Mouse (Mus musculus) myocyte (in vitro differentiated cells): ENCODE measurements around the gene Gm18336. TPM values are rescaled to one million over a fixed set of nuclear protein-coding genes. Genes with fewer than 3 reads are reported as not detected.
"Not testable (repeated sequence)": the region's sequence is repeated elsewhere in the genome, so short reads cannot be mapped to it uniquely, and the experiment has no call there.

Experiments
- H3K27me3 ChIP-seq: one replicate; pipeline ENCODE4 v1.6.1; 2011; ENCODE audit not compliant: control insufficient read depth, insufficient read depth, insufficient read length
- H3K36me3 ChIP-seq: one replicate; pipeline ENCODE4 v1.6.1; 2011; ENCODE audit not compliant: control insufficient read depth, insufficient read depth
- H3K4me2 ChIP-seq: one replicate; pipeline ENCODE4 v1.6.1; 2011; ENCODE audit warnings: low read depth, control low read depth
- H3K4me3 ChIP-seq: one replicate; pipeline ENCODE4 v1.5.1; 2011; ENCODE audit warnings: mild to moderate bottlenecking, control low read depth, moderate library complexity
- H3K79me2 ChIP-seq: one replicate; pipeline ENCODE4 v1.6.1; 2011; ENCODE audit not compliant: control insufficient read depth, insufficient read depth
- H3ac ChIP-seq: one replicate; pipeline ENCODE4 v1.6.1; 2011; ENCODE audit not compliant: control insufficient read depth, insufficient read length
- CEBPB ChIP-seq: IDR thresholded peaks from 2 replicates; pipeline ENCODE4 v1.6.1; 2011; ENCODE audit warnings: mild to moderate bottlenecking, moderate library complexity; ENCODE audit not compliant: poor library complexity, insufficient read depth, severe bottlenecking
- E2F4 ChIP-seq: IDR thresholded peaks from one replicate; pipeline ENCODE4 v1.6.1; 2011; ENCODE audit warnings: mild to moderate bottlenecking, control low read depth, moderate library complexity; ENCODE audit not compliant: insufficient read depth
- MAX ChIP-seq: IDR thresholded peaks from one replicate; pipeline ENCODE4 v1.6.1; 2011; ENCODE audit warnings: low read depth, mild to moderate bottlenecking, control low read depth
- MYOD1 ChIP-seq, 3 experiments: IDR thresholded peaks; one replicate each; pipeline ENCODE4 v1.6.1; 2011; ENCODE audit warnings: control low read depth in 2 of 3, low read depth in 2 of 3, mild to moderate bottlenecking in 2 of 3, moderate library complexity in 1 of 3; ENCODE audit not compliant: insufficient read length in 2 of 3, control insufficient read depth in 1 of 3
- MYOG ChIP-seq, 3 experiments: IDR thresholded peaks; one replicate each; pipeline ENCODE4 v1.6.1; 2011; ENCODE audit warnings: control low read depth in 2 of 3, low read depth in 2 of 3, mild to moderate bottlenecking in 2 of 3; ENCODE audit not compliant: insufficient read length in 2 of 3, control insufficient read depth in 1 of 3, insufficient read depth in 1 of 3
- POLR2A ChIP-seq: IDR thresholded peaks from one replicate; pipeline ENCODE4 v1.6.1; 2011; ENCODE audit warnings: low read depth, mild to moderate bottlenecking, control low read depth, moderate library complexity; ENCODE audit not compliant: insufficient read length
- POLR2AphosphoS2 ChIP-seq: IDR thresholded peaks from one replicate; pipeline ENCODE4 v1.6.1; 2011; ENCODE audit warnings: low read depth, control low read depth; ENCODE audit not compliant: insufficient read length
- REST ChIP-seq: IDR thresholded peaks from one replicate; pipeline ENCODE4 v1.6.1; 2011; ENCODE audit warnings: mild to moderate bottlenecking, control low read depth, moderate library complexity; ENCODE audit not compliant: insufficient read depth, insufficient read length
- SRF ChIP-seq: IDR thresholded peaks from one replicate; pipeline ENCODE4 v1.6.1; 2011; ENCODE audit warnings: low read depth; ENCODE audit not compliant: control insufficient read depth, insufficient read length
- TCF12 ChIP-seq: IDR thresholded peaks from one replicate; pipeline ENCODE4 v1.6.1; 2011; ENCODE audit warnings: mild to moderate bottlenecking, control low read depth; ENCODE audit not compliant: poor library complexity, insufficient read depth, severe bottlenecking
- TCF3 ChIP-seq: IDR thresholded peaks from one replicate; pipeline ENCODE4 v1.6.1; 2011; ENCODE audit warnings: low read depth, control low read depth; ENCODE audit not compliant: insufficient read length
- USF1 ChIP-seq: IDR thresholded peaks from one replicate; pipeline ENCODE4 v1.6.1; 2011; ENCODE audit warnings: low read depth, mild to moderate bottlenecking, control low read depth, moderate library complexity
- polyA plus RNA-seq: library from polyadenylated mRNA; unstranded; fragments of >200 nt; fragmentation: generic; extraction: Trizol; gene quantifications from one replicate; pipeline ENCODE4 v1.2.1, GENCODE M21; 2012; ENCODE audit warnings: missing spikeins

The Gm18336 gene
- not detected for polyA plus RNA-seq

- not testable (repeated sequence) for H3K4me2 ChIP-seq, H3K27me3 ChIP-seq, H3K36me3 ChIP-seq, H3K79me2 ChIP-seq, H3K4me3 ChIP-seq, H3ac ChIP-seq
Observed at GRCm38 (mm10) chrX:73398636-73399035, at the start of gene Gm18336. Gene Gm18336 (minus strand): TSS chrX:73398736.

- no peaks in the 10 kb centered on the region for H3K79me2 ChIP-seq
- H3K4me2 ChIP-seq = peak overlapping the region; percentile 60
- TF ChIP-seq USF1 = no peak
- peak in 2 of 3 experiments; percentile 2 to 36 for TF ChIP-seq MYOG (IDR thresholded peaks at IDR 0.05; ENCODE audit: control insufficient read depth in 1 of 3, insufficient read depth in 1 of 3, insufficient read length in 2 of 3, low read depth in 2 of 3)
- TF ChIP-seq MYOD1 (IDR thresholded peaks at IDR 0.05; ENCODE audit: control insufficient read depth in 1 of 3, insufficient read length in 2 of 3, low read depth in 2 of 3) = peak in 1 of 3 experiments; percentile 2
- peaks cover 4% of the 10 kb centered on the region for H3K36me3 ChIP-seq
- no peak overlapping the region for H3K4me3 ChIP-seq
- H3ac ChIP-seq = no peak overlapping the region
- no peaks in the 10 kb centered on the region for H3K27me3 ChIP-seq
Observed at GRCm38 (mm10) chrX:73441428-73441827, 42.9 kb upstream of the Gm18336 start.

GRCm38 (mm10) chrX:73435252-73435651 lies 36.7 kb upstream of the Gm18336 start, which contains the start of gene Trex2:
Gene Trex2 (minus strand): TSS chrX:73435344.
- H3K27me3 ChIP-seq = no peaks in the 10 kb centered on the region
- no peaks in the 10 kb centered on the region for H3K79me2 ChIP-seq
- no peaks in the 10 kb centered on the region for H3K36me3 ChIP-seq
- H3K4me2 ChIP-seq = no peak within 1 kb of the TSS
- no peak within 1 kb of the TSS for H3K4me3 ChIP-seq
- H3ac ChIP-seq = no peak within 1 kb of the TSS
- no peak for TF ChIP-seq MAX
- TF ChIP-seq MYOG (IDR thresholded peaks at IDR 0.05; ENCODE audit: control insufficient read depth in 1 of 3, insufficient read depth in 1 of 3, insufficient read length in 2 of 3, low read depth in 2 of 3) = no peak
- TF ChIP-seq TCF12 = no peak
- no peak for TF ChIP-seq MYOD1 (IDR thresholded peaks at IDR 0.05; ENCODE audit: control insufficient read depth in 1 of 3, insufficient read length in 2 of 3, low read depth in 2 of 3)
- no peak for TF ChIP-seq E2F4

GRCm38 (mm10) chrX:73432850-73433249 lies 34.3 kb upstream of the Gm18336 start:
- Histone ChIP-seq H3K36me3 (no peaks in the 10 kb centered on the region), H3K27me3 (no peaks in the 10 kb centered on the region), H3K4me2 (no peak overlapping the region), H3K79me2 (no peaks in the 10 kb centered on the region), H3K4me3 (no peak overlapping the region), H3ac (no peak overlapping the region)
- TF ChIP-seq E2F4 = no peak
- no peak for TF ChIP-seq POLR2AphosphoS2
- TF ChIP-seq POLR2A = no peak
- TF ChIP-seq SRF = no peak
- no peak for TF ChIP-seq TCF3
- no peak for TF ChIP-seq CEBPB
- no peak for TF ChIP-seq TCF12
- no peak for TF ChIP-seq MAX
- no peak for TF ChIP-seq USF1
- no peak for TF ChIP-seq MYOG (IDR thresholded peaks at IDR 0.05; ENCODE audit: control insufficient read depth in 1 of 3, insufficient read depth in 1 of 3, insufficient read length in 2 of 3, low read depth in 2 of 3)
- TF ChIP-seq REST = no peak
- no peak for TF ChIP-seq MYOD1 (IDR thresholded peaks at IDR 0.05; ENCODE audit: control insufficient read depth in 1 of 3, insufficient read length in 2 of 3, low read depth in 2 of 3)

GRCm38 (mm10) chrX:73430036-73430435 lies 31.5 kb upstream of the Gm18336 start:
- Histone ChIP-seq H3K27me3 (no peaks in the 10 kb centered on the region), H3K79me2 (no peaks in the 10 kb centered on the region), H3ac (no peak overlapping the region), H3K4me3 (no peak overlapping the region), H3K4me2 (no peak overlapping the region), H3K36me3 (no peaks in the 10 kb centered on the region)
- TF ChIP-seq POLR2AphosphoS2 = no peak

GRCm38 (mm10) chrX:73412767-73413166 lies 14.2 kb upstream of the Gm18336 start:
- no peak overlapping the region for H3K4me2 ChIP-seq
- no peak overlapping the region for H3K4me3 ChIP-seq
- TF ChIP-seq MAX (no peak), SRF (no peak), POLR2A (no peak), REST (no peak), USF1 (no peak)
- peaks cover 5% of the 10 kb centered on the region for H3K27me3 ChIP-seq
- H3K36me3 ChIP-seq = no peaks in the 10 kb centered on the region
- no peaks in the 10 kb centered on the region for H3K79me2 ChIP-seq
- H3ac ChIP-seq = no peak overlapping the region
